Mouse (Mus musculus) NIH3T3 (cell line): ENCODE data around the gene Kcnn4.

Source experiments
- DNase-seq: peaks from one replicate; pipeline ENCODE4 v3.0.0-alpha.2; 2012; ENCODE audit warnings: low read depth

Gene Kcnn4

GRCm38 (mm10) chr7:24425919-24426318, 55.9 kb downstream of the Kcnn4 start:
- DNase-seq, result no peak

GRCm38 (mm10) chr7:24427168-24427567, 57.1 kb downstream of the Kcnn4 start:
- DNase-seq, result no peak

DNA sequence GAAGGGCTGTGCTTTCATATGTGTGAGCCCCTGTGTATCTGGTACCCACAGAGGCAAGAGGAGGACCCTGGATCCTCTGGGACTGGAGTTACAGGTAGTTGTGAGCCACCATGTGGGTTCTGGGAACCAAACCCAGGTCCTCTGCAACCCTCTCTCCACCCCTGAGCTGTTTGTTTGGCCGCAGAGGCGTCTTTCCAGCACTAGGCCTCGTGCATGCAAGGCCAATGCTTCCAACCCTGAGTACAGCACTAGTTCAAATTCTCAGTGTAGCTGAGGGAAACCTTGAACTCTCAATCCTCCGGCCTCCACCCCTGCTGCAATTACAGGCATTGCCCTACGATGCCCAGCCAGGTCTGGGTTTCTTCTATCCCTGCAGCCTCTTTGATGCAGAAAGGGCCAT, 58.7 kb downstream of the Kcnn4 start:
- DNase-seq, result no peak

DNA sequence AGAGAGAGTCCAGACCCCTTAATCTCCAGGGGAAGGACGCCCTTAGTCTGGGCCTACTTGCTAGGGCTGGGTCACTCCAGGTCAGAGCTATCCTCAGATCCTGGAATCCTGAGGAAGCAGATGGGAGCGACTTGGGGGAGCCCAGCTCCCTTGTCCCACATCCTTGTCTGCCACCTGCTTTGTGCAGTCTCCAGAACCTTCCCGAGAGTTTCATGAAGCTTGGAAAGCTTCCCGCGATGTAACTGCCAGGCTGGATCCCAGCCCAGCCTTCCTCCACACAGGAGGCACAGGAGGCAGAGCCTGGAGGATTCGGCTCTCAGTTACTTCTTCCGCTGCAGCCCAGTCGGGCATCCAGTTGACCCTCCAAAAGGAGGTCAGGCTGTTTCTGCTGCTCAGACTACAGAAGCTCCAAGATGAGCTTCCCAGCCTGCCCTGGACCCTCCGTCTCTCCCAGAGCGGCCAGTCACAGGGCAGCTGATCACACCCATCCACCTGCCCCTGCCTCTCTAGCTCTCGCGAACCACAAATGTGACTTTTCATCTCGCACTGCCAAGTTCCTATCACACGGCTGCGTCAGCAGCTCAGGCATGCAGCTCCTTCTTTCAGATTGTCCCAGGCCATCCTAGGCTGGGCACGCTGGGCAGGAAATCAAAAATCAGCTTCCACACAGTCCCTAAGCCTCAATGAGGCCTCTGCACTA, 59.5 kb downstream of the Kcnn4 start:
- DNase-seq, result peak; percentile 48

DNA sequence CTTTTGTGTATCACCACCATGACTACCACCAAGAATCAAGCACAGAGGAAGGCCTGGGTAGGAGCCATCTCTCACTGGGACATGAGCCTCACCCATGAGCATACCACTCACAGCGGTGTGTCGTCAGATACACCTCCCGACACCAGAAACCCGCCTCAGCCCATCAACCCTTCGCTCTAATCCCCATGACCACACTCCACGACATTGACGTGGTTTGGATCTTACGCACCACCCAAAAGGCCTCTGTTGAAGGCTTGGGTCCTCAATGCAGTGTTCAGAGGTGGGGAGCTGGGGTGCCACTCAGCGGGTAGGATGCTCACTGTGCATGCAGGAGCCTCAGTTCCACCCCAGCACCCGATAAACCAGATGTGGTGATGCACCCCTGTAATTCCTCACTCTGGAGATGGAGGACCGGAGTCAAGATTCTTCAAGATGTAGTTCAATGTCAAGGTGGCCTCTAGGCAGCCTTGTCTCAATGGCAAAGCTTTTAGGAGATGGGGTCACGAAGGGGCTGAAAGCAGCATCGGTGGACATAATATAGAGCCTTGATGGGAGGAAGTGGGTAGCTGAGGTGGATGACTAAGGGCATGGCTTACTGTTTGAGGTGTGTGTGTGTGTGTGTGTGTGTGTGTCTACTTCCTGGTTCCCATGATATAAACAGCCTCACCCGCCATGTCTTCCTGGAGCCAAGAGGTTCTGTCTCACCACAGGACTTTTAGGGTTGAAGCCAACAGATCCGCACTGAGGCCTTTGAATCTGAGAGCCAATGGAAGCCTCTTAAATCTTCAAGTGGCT, 60.7 kb downstream of the Kcnn4 start:
- DNase-seq, result no peak

DNA sequence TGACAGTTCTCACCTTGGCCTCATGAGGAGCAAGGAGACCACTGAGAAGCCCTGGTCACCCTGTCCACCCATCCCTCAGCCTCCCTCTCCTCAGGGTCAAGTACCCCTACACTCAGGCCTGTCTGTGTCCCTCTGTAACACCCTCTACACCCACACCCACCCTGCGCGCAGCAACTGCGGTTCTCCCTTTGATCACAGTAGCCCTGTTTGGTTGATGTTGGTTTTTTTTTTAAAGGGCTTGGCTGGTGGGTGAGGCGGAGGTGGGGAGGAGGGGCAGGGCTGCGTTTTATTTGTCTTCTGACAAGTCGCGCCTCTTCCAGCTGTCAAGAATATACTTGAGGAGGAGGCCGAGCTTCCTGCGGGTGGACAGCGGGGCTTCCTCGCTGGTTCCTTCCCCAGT, 61.6 kb downstream of the Kcnn4 start:
- no peak for DNase-seq

GRCm38 (mm10) chr7:24435305-24435704, 65.2 kb downstream of the Kcnn4 start:
- DNase-seq, result no peak
